Mouse (Mus musculus): ENCODE results near the gene Kdm2b.

- TF ChIP-seq CTCF (IDR thresholded peaks at IDR 0.05; ENCODE audit: low read depth) (peak; percentile 10), EP300 (IDR thresholded peaks at IDR 0.05; ENCODE audit: low read depth) (no peak)
Measured at GRCm38 (mm10) chr5:122951056-122951912, 38.3 kb downstream of the Kdm2b start.
